Mouse (Mus musculus) limb, embryonic 10.5 days (tissue): ENCODE data around the gene Lrmda. TPM values are rescaled to one million over a fixed set of nuclear protein-coding genes. Genes with fewer than 3 reads are reported as not detected.

Experiments
- DNase-seq: peaks from one replicate; pipeline ENCODE4 v3.0.0-alpha.2; 2017; ENCODE audit warnings: low spot score
- H3K27ac ChIP-seq: fragments of 300-500 bp; sonication (generic); 2 replicates; pipeline ENCODE4 v1.5.1; 2016; ENCODE audit warnings: mild to moderate bottlenecking
- H3K27me3 ChIP-seq: fragments of 300-500 bp; sonication (generic); 2 replicates; pipeline ENCODE4 v1.6.1; 2016; ENCODE audit warnings: low read depth, mild to moderate bottlenecking; ENCODE audit not compliant: poor library complexity, severe bottlenecking
- H3K36me3 ChIP-seq: fragments of 300-500 bp; sonication (generic); 2 replicates; pipeline ENCODE4 v1.6.1; 2016; ENCODE audit warnings: mild to moderate bottlenecking, moderate library complexity
- H3K4me1 ChIP-seq: fragments of 300-500 bp; sonication (generic); 2 replicates; pipeline ENCODE4 v1.6.1; 2016
- H3K4me3 ChIP-seq: fragments of 300-500 bp; sonication (generic); 2 replicates; pipeline ENCODE4 v1.5.1; 2016; ENCODE audit warnings: mild to moderate bottlenecking, moderate library complexity
- H3K9me3 ChIP-seq: fragments of 300-500 bp; sonication (generic); replicated peaks from 2 replicates; pipeline ENCODE4 v1.6.1; 2016; ENCODE audit warnings: mild to moderate bottlenecking
- WGBS: fragments of 180-500 bp; shearing (Covaris S2); methylation state at CpG from one replicate; pipeline ENCODE4 v1.1.7; 2016; 5-methylcytosine and 5-hydroxymethylcytosine counted together
- polyA plus RNA-seq: library from polyadenylated mRNA; unstranded; fragments of >200 nt; fragmentation: Nextera tagmentation; extraction: Ambion mirVana; gene quantifications from 2 replicates; pipeline ENCODE4 v1.2.1, GENCODE M21; 2016

The Lrmda gene
- polyA plus RNA-seq, 1 experiment from 2014 or later: 0.48 TPM

DNA sequence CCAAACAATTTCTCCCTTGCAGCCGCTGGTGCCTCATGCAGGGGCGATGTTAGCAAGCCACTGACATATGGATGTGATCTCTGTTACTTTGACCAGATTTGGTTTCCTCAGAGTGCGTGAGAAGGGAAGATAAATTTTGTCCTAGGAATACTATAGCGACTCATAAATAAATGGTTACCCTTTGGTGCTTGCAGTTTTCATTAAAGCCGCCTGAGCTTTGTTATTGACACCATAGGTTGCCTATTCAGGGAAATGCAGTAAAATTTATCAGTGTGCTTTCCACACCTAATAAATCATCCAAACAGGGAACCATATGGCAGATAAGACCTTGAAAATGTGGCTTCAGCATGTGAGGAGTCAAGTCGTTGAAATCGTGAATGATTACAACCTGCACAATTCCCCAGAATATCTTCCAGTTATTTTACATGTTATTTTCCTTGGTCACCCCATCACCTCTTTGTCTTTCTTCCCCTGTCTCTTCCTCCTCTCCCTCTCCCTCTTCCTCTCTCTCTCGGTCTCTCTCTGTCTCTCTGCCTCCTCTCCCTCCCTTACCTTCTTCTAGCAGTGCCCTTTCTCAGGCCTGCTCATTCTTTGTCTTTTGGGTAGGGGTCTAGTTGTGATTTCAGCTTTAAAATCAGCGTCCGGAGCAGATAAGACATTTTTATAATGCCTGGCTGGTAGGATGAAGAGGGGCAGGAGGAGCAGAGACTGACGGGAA is 148.7 kb downstream of the Lrmda start:
- peak overlapping the region; percentile 64 for H3K27ac ChIP-seq
- peaks cover 35% of the 10 kb centered on the region for H3K4me1 ChIP-seq
- H3K27me3 ChIP-seq: peaks cover 81% of the 10 kb centered on the region
- no peak for DNase-seq
- H3K36me3 ChIP-seq: no peaks in the 10 kb centered on the region
- whole genome bisulfite sequencing: 10% methylated on average over 11 of the region's 11 CpGs
- no peaks in the 10 kb centered on the region for H3K9me3 ChIP-seq
- H3K4me3 ChIP-seq: peak overlapping the region; percentile 35

DNA sequence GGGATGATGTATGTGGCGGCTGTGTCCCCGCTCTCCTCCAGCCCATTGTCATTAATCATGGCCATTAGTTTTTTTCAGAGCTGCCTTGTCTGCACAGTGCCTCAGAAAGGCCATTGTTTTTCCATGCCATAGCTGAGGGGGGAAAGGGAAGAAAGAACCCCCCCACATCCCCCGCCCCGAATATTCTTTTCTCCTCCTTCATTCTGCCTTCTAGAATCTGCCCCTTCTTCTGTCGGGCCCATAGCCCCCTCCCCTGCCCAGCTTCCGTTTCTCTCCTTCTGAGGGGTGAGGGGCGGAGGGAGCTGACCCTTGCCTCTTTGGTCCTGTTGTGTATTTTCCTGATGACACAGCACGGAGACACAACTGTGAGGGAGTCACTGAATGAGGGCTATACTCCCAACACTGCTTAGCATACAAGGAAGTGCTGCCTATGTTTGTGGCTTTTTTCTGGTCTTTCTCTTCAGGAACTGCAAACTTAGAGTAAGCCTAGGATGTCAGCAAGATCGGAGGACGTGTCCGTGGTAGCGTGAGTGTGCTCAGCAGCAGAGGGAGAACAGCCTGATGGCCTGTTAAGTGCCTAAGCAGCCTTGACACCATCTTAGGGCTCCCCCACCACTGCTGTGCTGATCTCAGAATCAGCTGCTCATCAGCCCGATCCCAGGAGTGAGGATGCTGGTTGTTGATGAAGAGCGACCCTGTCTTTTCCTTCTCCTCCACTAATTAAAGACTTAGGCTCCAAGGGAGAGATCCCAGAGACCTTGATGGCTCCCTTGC is 149.5 kb downstream of the Lrmda start:
- WGBS: 15% methylated on average over 14 of the region's 14 CpGs
- Histone ChIP-seq H3K36me3 (no peaks in the 10 kb centered on the region), H3K27me3 (peaks cover 81% of the 10 kb centered on the region), H3K9me3 (no peaks in the 10 kb centered on the region), H3K27ac (peak overlapping the region; percentile 62), H3K4me1 (peaks cover 35% of the 10 kb centered on the region), H3K4me3 (peak overlapping the region; percentile 35)
- no peak for DNase-seq

DNA sequence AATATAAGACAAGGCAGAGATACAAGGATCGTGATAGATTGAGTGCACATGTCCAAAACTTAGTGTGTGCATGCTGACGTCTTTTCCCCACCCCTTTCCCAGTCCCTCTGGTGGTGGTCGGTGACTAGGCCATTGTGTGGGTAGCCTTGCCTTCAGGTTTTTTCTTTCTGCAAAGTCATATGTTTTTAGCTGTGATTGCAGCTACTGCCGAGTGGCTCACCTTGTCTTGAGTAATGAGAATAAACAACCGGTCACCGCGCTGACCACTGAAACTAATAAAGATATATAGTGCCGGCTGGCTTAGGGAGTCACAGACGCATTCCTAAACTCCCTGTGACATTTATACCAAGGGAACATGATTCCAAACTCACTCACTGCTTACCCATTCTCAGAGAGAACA is 155.2 kb downstream of the Lrmda start:
- no peak overlapping the region for H3K27ac ChIP-seq
- H3K27me3 ChIP-seq: peaks cover 73% of the 10 kb centered on the region
- no peaks in the 10 kb centered on the region for H3K9me3 ChIP-seq
- H3K36me3 ChIP-seq: no peaks in the 10 kb centered on the region
- H3K4me1 ChIP-seq: peaks cover 18% of the 10 kb centered on the region
- DNase-seq: peak; percentile 60
- WGBS: 20% methylated on average over 9 of the region's 9 CpGs
- H3K4me3 ChIP-seq: no peak overlapping the region

GRCm38 (mm10) chr14:22179761-22180160 is 160.2 kb downstream of the Lrmda start:
- H3K27me3 ChIP-seq: peaks cover 61% of the 10 kb centered on the region
- H3K4me1 ChIP-seq: peaks cover 18% of the 10 kb centered on the region
- WGBS: 51% methylated on average over 2 of the region's 2 CpGs
- no peak overlapping the region for H3K4me3 ChIP-seq
- H3K36me3 ChIP-seq: no peaks in the 10 kb centered on the region
- no peak overlapping the region for H3K27ac ChIP-seq
- H3K9me3 ChIP-seq: no peaks in the 10 kb centered on the region
- DNase-seq: no peak

- H3K9me3 ChIP-seq: no peaks in the 10 kb centered on the region
- no peak for DNase-seq
- no peak overlapping the region for H3K27ac ChIP-seq
- no peak overlapping the region for H3K4me3 ChIP-seq
- peaks cover 3% of the 10 kb centered on the region; the same call in 1 of the 2 replicates for H3K4me1 ChIP-seq
- WGBS: 94% methylated on average over 6 of the region's 6 CpGs
- peaks cover 61% of the 10 kb centered on the region for H3K27me3 ChIP-seq
- no peaks in the 10 kb centered on the region for H3K36me3 ChIP-seq
These were observed 162.0 kb downstream of the Lrmda start for GRCm38 (mm10) chr14:22181508-22181907.

- Histone ChIP-seq H3K9me3 (no peaks in the 10 kb centered on the region), H3K4me1 (peaks cover 3% of the 10 kb centered on the region; the same call in 1 of the 2 replicates), H3K27me3 (peaks cover 57% of the 10 kb centered on the region), H3K36me3 (no peaks in the 10 kb centered on the region), H3K27ac (no peak overlapping the region), H3K4me3 (no peak overlapping the region)
- WGBS: 59% methylated on average over 3 of the region's 3 CpGs
- DNase-seq: no peak
These were observed 163.7 kb downstream of the Lrmda start for GRCm38 (mm10) chr14:22183195-22183594.

DNA sequence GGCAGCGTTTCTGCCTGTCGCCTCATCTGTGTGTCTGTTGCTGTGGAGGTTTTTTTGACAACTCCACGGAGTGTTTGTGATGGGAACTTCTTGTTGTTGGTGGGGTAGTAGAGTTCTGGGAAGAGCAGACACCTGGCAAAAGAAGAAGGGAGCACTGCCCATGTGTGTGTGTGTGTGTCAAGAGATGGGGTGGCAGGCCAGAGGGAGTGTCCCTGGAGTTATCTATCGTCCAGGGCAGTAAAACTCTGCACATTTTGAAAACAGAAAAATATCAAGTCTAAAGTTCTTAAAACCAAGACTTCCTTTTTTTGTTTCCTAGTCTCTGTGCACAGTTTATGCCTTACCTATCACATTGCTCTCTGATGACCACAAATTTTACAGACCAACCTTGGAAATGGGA is 165.9 kb downstream of the Lrmda start:
- peaks cover 3% of the 10 kb centered on the region; the same call in 1 of the 2 replicates for H3K4me1 ChIP-seq
- peaks cover 63% of the 10 kb centered on the region for H3K27me3 ChIP-seq
- 86% methylated on average over 4 of the region's 4 CpGs for WGBS
- H3K36me3 ChIP-seq: no peaks in the 10 kb centered on the region
- DNase-seq: no peak
- no peak overlapping the region for H3K27ac ChIP-seq
- H3K4me3 ChIP-seq: no peak overlapping the region
- H3K9me3 ChIP-seq: no peaks in the 10 kb centered on the region

DNA sequence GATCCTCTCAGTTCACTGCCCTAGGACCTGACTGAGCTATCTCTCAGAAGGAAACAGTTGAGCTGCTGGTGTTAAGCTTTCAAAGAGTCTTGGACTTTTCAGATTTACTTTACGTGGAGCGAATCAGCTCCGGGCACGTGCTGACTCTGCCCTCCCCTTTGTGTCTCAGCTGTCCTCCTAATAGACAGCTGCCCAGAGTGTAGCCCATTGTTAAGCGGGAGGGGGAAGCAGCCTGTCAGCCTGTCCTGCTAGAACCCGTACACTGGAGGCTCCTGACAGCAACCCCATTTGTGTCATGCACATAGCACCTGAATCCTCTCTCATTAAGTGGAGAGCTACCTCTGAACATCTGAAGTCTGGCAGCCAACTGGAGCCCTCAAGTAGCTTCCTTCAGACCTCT is 170.6 kb downstream of the Lrmda start:
- Histone ChIP-seq H3K27me3 (peaks cover 76% of the 10 kb centered on the region), H3K4me1 (0 out of 2 replicates have a peak, but pooled peaks cover 3% of the 10 kb centered on the region), H3K4me3 (no peak overlapping the region), H3K36me3 (no peaks in the 10 kb centered on the region), H3K27ac (no peak overlapping the region), H3K9me3 (no peaks in the 10 kb centered on the region)
- no peak for DNase-seq
- WGBS: 65% methylated on average over 6 of the region's 6 CpGs

- H3K9me3 ChIP-seq: no peaks in the 10 kb centered on the region
- DNase-seq: no peak
- no peak overlapping the region for H3K27ac ChIP-seq
- H3K27me3 ChIP-seq: peaks cover 96% of the 10 kb centered on the region
- 45% methylated on average over 9 of the region's 9 CpGs for WGBS
- no peak overlapping the region for H3K4me3 ChIP-seq
- H3K36me3 ChIP-seq: no peaks in the 10 kb centered on the region
- 0 out of 2 replicates have a peak, but pooled peaks cover 3% of the 10 kb centered on the region for H3K4me1 ChIP-seq
These were observed 172.7 kb downstream of the Lrmda start for GRCm38 (mm10) chr14:22192185-22192584.

DNA sequence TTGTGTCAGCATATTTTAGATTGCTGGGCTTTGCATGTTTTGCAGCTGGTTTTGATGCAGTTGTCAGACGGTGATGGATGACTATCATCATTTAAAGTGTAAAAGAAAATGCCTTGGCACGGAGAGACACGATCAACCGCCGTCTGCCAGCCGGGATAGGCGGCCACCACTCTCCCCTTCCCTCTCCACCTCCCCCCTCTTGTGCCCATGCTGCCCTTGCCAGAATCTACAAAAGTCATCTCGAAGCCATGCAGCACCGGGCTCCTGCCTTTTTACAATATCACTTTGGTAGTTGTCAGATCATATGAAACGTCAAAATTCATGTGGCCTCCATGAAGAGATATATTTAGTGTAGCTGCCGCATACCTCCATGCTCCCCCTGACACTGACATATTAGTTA is 178.5 kb downstream of the Lrmda start:
- DNase-seq: no peak
- Histone ChIP-seq H3K27me3 (peaks cover 82% of the 10 kb centered on the region), H3K36me3 (no peaks in the 10 kb centered on the region), H3K4me1 (peaks cover 12% of the 10 kb centered on the region), H3K27ac (no peak overlapping the region), H3K9me3 (no peaks in the 10 kb centered on the region), H3K4me3 (no peak overlapping the region)
- WGBS: 52% methylated on average over 11 of the region's 11 CpGs

DNA sequence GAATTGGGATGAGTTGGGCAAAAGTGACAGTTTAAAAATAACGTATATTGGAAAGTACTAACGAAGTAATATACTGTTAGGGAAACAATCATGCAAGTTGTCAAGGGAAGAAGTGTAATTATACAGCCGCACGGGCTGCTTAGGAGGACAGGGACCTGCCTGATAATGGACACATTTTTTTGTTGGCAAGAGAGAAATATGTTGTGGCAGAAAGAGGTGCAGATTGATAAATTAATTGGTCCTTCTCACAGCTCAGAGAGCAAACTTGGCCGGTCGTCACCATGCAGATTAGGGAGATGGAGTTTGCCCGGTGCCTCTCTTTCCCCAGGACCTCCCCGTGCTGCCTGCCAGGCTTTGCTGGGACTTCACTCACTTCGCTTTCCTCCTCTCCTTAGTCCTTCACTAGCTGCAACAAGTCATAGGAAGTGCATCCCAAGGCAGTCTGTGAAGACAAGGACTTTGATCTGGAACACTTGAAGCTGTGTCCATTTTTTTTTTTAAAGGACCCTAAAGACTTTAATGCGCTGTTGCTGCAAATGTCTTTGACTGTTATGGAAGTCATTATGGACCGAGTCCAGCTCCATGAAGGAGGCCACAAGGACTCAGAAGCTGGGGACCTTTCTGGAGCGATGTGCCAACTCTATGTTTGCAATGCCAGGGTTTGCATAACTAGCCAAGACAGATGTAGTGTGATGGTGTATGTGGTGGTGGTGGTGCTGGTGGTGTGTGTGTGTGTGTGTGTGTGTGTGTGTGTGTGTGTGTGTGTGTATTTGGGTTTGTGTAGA is 179.3 kb downstream of the Lrmda start:
- Histone ChIP-seq H3K27ac (no peak overlapping the region), H3K9me3 (no peaks in the 10 kb centered on the region), H3K36me3 (no peaks in the 10 kb centered on the region), H3K4me1 (peaks cover 12% of the 10 kb centered on the region), H3K27me3 (peaks cover 74% of the 10 kb centered on the region), H3K4me3 (no peak overlapping the region)
- DNase-seq: no peak
- 70% methylated on average over 12 of the region's 12 CpGs for whole genome bisulfite sequencing

- H3K27me3 ChIP-seq: peaks cover 64% of the 10 kb centered on the region
- H3K4me1 ChIP-seq: peaks cover 12% of the 10 kb centered on the region
- no peaks in the 10 kb centered on the region for H3K9me3 ChIP-seq
- 26% methylated on average over 2 of the region's 2 CpGs for WGBS
- H3K27ac ChIP-seq: no peak overlapping the region
- H3K4me3 ChIP-seq: no peak overlapping the region
- no peaks in the 10 kb centered on the region for H3K36me3 ChIP-seq
- DNase-seq: no peak
These were observed 182.2 kb downstream of the Lrmda start for GRCm38 (mm10) chr14:22201667-22202066.

GRCm38 (mm10) chr14:22210601-22211000 is 191.1 kb downstream of the Lrmda start:
- H3K36me3 ChIP-seq: no peaks in the 10 kb centered on the region
- DNase-seq: no peak
- H3K27ac ChIP-seq: no peak overlapping the region
- H3K4me1 ChIP-seq: peaks cover 14% of the 10 kb centered on the region
- H3K9me3 ChIP-seq: no peaks in the 10 kb centered on the region
- peaks cover 84% of the 10 kb centered on the region for H3K27me3 ChIP-seq
- H3K4me3 ChIP-seq: no peak overlapping the region
- WGBS: 91% methylated on average over 1 of the region's 1 CpGs
